Mouse (Mus musculus): ENCODE data around the gene Nexmif.
"Not testable (repeated sequence)": the region's sequence is repeated elsewhere in the genome, so short reads cannot be mapped to it uniquely, and the experiment has no call there.

The Nexmif gene

GRCm38 (mm10) chrX:104200736-104201591 lies at the start of gene Nexmif:
Nexmif (minus strand) TSS chrX:104201185.
- CTCF ChIA-PET: no interaction called here

- CTCF ChIA-PET: no interaction called here
Measured at GRCm38 (mm10) chrX:104208701-104209100, 7.7 kb upstream of the Nexmif start.

DNA sequence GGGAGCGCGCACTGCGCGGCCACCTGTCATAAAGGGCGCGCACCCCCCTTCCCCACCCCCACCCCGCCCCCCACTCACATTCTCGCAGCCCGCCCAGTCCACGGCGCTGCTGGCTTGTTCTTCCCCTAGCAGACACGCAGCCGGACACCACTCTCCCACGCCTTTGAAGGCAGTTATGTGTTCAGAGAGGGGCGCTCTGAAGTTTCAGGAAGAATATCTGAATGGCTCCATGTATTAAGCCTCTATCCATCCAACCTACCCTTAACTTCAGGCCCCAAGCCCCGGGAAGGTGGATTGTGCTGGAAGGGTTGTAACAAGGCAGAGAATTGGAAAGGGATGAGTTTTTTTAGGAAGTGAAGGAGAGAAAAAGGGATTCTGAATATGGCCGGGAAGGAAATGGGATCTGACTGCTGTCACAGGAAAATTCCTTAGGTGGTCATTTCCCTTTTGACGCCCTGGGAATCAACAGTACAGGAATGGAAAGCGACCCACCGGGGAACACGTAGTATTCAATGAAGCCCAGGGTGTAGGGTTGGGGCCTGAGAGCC lies 681 bp upstream of the Nexmif start:
- CTCF ChIA-PET: no interaction called here

GRCm38 (mm10) chrX:104200388-104200735 lies 623 bp downstream of the Nexmif start:
- CTCF ChIA-PET: no interaction called here

DNA sequence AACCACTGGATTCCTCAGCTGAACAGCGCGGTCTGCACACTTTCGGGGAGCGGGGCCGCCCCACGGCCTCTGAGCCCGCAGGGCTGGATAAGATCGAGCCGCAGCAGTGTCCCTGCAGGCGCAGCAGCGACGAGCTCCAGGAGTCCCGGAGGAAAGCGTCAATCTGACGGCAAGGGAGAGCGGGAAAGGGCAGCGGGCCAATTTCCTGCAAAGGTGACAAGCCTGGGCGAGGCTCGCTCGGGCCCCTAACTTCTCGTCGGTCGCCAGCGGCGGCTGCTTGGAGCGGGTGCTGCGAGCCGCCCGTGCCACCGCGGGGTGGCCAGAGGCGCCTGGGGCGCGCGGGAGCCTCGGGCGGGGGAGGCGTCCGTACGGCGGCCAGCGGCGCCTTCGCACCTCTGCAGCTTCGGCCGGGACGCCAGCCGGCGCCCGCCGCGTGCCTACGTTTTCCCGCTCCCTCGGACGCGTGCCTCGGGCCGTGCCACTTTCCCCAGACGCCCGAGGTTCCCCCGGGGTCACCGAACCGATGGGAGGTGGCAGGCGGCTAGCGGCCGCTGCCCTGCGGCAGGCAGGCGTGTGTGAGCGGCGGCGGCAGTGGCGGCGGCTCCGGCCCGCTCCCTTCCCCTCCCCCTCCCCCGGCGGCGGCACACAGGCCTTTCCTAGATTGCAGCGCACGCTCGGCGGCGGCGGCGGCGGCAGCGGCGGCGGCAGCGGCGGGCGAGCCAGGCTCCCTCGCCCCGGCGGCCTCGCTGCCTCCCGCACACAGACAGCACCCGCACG lies 1.2 kb downstream of the Nexmif start:
- CTCF ChIA-PET: no interaction called here

GRCm38 (mm10) chrX:104199070-104199469 lies 1.9 kb downstream of the Nexmif start:
- CTCF ChIA-PET: no interaction called here

- CTCF ChIA-PET: no interaction called here
Measured at GRCm38 (mm10) chrX:104196561-104196960, 4.4 kb downstream of the Nexmif start.

DNA sequence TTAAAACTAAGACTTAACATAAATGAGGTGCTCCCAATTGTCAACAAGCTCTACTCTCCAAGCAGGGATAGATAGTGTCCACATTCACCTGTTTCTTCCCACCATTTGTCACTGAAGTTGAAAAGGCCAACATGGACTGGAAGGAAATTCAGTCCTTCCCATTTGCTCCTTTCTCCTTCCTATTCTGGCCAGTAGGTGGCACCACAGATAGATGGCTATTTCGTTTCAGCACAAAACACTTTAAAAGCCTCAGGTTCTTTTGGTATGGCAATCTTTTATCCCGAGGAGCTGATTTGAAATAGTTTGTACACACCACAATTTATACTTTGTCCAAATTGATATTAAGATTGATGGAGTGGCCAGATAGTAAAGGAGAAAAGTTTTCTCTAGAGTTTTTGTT lies 21.7 kb downstream of the Nexmif start:
- CTCF ChIA-PET: interaction anchor here (0.6 kb wide), 1 partner anchor 825 kb away, joined by 27 read pairs; no protein-coding TSS in a partner anchor

- CTCF ChIA-PET: no interaction called here
Measured at GRCm38 (mm10) chrX:104150072-104150471, 50.9 kb downstream of the Nexmif start.

DNA sequence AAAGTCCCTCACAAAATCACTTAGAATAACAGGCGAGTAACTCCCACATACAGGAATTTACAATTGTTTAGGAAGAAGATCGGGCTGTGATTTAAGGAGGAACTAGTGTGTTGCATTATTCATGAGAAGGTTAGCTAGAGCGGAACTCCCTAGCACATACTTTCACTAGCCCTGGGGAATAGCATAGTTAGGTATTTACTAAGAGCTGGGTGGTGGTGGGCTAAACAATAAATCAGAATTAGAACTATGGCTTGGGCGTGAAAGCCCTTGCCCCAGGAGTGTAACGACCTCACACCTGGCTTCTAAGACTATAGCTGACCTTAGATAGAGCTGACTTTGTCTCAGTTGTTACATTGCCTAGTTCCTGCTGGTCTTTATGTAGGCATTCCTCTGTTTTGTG lies 85.7 kb downstream of the Nexmif start:
- CTCF ChIA-PET: not testable (repeated sequence)

DNA sequence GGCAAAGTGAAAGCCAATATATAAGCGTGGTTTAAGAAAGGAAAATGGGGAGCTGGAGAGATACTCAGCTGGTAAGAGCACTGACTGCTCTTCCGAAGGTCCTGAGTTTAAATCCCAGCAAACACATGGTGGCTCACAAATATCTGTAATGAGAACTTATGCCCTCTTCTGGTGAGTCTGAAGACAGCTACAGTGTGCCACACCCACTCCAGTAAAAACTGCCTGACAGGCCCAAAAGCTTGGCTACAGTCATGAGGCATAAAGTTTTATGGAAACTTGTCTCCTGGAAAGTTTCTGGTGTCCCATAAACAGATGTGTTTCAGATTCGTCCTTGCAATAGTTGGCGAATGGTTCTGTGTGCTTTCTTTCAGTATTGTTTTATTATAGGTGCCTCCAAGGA lies 86.4 kb downstream of the Nexmif start:
- CTCF ChIA-PET: no interaction called here

GRCm38 (mm10) chrX:104054848-104055247 lies 146.1 kb downstream of the Nexmif start:
- CTCF ChIA-PET: no interaction called here

DNA sequence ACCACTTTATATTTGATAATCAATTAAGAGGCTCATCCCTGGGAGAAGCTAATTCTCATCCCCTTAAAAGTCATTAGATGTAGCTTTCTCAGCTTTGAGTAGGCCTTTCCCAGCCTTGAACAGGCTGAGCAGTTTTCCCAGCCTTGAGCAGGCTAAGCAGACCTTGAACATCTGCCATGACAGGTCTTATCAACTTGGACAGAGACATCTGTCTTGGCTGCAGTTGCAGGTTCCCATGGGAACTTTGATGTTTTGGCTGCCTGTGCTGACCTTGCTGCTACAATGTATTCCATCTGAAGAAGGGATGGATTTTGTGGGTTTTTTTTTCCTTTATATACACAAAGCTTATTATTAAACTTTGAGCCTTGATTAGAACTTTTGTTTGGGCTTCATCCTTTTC lies 160.7 kb downstream of the Nexmif start:
- CTCF ChIA-PET: no interaction called here

DNA sequence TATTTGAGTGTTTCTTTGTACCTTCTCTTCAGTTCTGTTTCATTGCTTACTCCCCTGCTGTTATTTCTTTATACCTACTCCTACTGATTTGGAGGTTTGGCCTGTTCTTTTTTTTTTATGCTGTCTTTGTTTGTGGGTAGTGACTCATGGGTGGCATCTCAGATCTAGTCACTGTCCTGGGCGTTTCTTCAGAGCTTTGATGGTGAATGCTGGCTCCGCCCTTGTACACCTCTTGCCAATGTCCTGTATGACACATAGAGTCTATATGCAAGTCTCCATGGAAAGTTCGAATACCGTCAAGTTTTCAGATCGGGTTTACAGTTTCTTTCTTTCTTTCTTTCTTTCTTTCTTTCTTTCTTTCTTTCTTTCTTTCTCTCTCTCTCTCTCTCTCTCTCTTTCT lies 167.1 kb downstream of the Nexmif start:
- CTCF ChIA-PET: no interaction called here

- CTCF ChIA-PET: no interaction called here
Measured at GRCm38 (mm10) chrX:104032756-104033155, 168.2 kb downstream of the Nexmif start.
